Mouse (Mus musculus) embryo, embryonic 11 days (tissue): ENCODE data around the gene Sftpd.
A peak's percentile ranks its signal among the peaks of the same experiment; 100 is the strongest.

Source experiments
- DNase-seq: peaks from one replicate; pipeline ENCODE4 v3.0.0-alpha.2; 2015

Sftpd gene

DNA sequence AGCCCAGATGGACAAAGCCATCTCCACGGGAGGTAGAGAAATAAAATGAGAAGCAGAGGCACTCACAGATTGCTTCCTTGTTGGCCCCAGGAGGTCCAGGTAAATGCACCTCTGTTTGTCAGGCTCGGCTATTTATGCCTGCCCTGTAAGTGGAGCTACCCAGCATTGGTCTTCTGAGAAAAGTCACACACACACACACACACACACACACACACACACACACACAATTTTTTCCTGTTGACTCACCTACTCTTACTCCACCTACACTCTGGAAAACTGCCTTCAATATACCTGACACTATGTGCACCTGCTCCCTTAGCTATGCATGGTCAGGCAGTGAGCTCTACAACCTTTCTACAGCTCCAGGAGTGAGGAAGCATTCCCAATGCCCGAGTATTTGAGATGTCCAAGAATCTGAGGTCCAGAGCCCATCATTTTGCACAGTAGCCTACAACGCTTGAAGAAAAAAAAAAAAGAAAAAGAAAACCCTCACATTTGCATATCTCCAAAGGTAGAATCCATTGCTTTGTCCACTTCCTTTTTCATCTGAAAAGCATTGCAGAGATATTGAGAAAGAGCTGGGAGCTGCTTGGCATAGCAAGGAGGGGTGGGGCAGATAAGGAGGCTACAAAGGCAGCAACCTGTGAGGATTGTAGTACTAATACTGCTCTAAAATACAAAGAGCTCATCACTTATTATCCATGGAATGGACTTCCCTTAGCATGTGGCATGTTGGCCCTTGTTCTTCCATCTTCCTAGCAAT is at the start of gene Sftpd:
Sftpd (minus strand) TSS at position 91 of the 763 bp plus-strand sequence.
- no peak for DNase-seq

DNA sequence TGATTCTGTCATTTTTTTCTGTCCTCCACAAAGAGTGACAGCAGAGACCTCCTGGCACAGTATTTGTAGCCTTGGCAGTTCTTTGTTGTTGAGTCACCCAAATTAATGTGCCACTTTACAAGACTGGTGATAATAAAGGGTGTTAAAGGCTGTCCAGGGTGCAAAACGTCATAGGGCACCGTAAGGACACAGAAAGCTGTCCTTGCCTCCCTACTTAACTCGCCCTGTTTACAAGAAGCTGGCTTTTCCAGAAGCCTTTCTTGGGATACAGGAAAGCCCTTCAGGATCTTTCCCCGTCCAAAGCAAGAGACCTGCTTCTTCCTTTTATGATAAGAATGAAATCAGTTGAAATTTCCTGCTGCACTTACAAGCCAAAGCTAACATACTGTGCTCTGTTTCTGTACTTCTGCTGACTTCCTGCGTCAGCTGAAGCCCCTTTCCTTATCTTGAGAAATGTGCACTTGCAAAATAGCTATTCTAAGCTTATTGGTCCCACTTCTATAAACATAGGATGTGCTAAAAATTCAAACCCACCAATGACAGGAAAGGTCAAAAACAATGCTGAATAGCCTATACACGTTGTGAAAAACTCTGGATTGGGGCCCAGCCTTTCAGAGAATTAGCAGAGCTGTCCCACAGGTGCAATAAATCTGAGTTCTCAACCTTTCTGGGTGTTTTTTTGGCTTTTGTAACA is 13.2 kb upstream of the Sftpd start:
- no peak for DNase-seq

DNA sequence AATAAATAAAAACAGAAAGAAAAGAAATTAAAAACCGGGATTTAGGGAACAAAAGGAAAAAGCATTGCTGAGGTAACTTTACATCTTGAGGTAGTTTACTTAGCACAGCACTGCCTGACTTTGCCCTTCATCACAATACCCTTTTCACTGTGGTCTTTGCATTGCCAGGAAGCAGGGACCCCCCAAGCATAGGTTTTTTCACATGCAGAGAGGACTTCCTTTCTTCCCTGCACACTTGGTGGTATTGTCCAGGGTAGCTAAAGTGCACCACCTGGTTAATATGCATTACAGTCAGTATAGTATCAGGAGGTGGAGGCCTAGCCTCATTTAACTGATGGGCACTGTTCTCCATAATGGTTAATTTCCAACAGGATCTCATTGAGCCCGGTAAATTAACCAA is 4.5 kb upstream of the Sftpd start:
- no peak for DNase-seq

DNA sequence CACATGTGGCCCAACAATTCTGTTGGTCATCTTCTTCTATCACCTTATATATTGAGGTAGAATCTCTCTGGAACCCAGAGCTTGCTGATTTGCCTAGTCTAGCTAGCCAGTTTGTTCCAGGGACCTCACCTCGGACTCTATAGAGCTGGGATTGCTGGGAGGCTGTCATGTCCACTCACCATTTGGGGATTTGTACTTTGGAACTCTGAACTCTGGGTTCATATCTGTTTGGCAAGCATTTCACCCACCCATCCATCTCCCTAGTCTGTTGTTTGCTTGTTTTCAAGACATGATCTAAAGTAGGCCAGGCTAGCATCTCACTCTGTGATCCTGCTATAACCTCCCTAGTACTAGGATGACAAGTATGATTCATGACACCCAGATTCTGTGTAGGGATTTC is 10.1 kb downstream of the Sftpd start:
- DNase-seq = no peak

DNA sequence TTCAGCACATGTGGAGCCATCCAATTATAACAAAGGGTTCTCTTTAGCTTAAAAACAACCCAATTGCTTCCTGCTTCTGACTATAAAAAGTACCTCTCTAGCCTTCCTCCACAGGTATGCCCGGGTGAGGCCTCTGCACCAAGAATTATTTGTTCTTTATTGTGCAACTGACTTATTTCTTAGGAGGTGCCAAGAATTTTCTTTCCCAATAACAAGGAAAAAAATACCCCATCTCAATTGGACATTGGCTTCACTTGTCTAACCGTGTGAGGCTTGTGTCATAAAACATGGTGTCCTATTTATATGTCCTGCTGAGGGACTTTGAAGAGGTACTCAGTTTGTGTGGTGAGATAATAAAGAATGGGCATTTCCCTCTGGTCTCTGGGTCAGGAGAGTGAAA is 14.4 kb downstream of the Sftpd start:
- DNase-seq = no peak

DNA sequence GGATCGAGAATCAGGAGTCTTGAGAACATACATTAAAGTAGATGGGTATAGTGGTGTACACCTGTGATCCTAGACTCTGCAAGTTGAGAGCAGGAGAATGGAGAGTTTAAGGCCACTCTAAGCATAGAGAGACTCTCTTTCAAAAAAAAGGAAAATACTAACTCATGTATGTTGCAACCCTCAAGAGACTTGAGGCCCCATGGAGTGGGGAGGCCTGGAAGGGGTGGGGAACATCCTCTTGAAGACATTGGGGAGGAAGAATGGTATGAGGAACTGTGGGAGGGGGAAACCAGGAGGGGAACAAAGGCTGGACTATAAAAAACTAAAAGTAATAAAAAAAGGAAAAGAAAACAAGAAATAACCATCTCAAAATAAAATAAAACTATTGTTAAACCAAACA is 16.4 kb downstream of the Sftpd start:
- DNase-seq = no peak

DNA sequence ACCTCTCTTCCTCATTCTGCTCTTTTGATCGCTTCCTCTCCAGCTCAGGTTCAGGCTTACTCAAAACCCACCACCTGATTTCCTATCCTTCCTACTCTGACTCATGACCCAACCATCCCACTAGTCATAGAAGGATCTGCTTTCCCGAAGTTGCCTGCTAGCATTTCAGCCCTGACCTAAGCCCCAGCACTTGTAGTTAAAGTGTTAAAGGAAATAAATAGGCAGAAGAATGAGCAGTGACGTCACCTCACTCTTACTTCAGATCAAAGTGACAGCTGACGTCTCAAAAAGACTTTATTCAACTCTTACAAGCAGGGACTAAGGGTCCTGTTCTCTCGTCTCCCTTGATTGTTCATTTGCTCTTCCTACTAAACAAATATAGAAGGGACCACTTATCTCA is 17.7 kb downstream of the Sftpd start:
- DNase-seq = no peak

DNA sequence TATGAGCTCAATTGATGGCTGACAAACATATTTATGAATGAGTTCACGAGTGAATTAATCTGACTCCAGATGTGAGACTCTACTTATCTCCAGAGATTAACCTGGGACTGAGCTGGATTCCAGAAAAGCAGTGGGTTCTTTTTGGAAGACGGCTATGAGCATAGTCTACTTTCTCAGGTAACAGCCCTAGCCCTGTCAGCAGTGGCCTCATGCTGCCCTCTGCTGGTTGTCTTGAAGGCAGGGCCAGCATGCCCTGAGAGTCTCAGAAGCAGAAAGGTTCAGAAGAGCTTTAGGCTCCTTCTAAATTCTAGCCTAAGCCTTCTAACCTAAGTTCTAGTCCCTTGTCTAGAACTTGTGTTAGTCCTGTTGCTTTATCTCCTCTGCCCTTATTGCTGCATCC is 22.3 kb downstream of the Sftpd start:
- peak; percentile 53 for DNase-seq

DNA sequence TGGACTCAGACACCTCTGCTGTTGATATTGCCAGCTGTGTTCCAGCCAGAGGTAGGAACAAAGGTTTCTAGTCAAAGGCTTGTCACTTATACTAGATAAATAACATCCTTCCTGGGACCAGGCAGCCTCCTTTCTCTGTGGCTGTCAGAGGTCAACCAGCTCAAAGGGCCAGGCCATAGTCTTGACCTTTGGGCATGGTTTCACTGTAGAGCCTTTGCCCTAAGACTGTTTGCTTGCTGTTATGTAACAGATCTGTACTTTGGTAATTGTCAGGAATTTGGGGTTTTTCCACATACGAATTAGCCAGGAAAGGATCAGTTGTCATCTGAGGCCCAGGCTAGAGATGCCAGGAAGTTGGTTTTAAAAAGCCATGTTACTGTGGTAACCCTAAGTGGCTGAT is 24.2 kb downstream of the Sftpd start:
- peak; percentile 4 for DNase-seq

DNA sequence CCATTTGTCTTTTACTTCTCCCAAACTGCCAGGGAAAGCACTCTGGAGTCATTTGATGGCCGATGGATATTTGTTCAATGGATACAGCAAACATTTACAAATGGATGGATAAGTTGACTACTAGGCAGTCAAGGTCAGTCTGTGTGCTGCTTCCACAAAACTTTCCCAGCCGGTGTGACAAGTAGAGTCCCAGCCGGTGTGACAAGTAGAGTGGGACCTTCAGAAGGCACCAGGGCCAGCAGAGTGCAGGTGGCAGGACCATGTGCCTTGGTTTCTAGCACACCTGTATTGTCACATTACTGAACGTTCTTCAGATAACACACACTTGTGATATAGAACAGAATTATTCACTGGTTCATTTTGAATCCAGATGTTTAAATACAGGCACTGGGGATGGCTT is 24.9 kb downstream of the Sftpd start:
- no peak for DNase-seq

DNA sequence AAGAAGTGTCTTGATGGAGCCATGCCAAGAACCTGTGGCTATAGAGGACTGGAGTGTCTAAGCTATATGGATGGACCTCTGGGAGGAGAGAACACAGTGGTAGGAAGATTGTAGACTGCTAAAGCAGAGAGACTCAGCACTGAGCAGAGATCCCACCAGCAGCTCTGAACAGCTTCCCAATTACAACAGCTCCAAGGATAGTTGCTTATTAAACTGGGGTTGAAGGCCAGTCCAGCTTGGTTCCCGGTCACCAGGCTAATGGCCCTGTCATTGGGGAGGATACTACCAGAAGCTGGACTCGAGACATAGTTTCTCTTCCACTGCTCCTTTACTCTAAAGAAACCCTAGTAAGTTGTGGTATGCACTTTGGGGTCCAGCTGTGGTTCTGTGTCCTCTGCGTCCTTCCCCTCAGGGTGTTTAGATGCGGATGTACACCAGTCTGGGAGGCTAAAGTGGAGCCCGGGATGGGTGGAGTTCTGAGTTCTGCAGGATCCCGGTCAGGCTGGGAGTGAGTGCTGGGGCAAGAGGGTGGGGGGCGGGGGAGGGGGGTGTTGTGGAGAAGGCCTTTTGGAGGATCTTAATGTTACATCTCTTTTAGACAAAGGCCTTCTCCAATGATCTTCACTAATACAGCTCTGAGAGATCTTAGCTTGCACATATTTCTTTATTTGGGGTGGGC is 33.6 kb downstream of the Sftpd start, which contains the start of gene Mbl1:
Mbl1 (plus strand) TSS at position 239 of the 679 bp plus-strand sequence.
- DNase-seq = no peak

DNA sequence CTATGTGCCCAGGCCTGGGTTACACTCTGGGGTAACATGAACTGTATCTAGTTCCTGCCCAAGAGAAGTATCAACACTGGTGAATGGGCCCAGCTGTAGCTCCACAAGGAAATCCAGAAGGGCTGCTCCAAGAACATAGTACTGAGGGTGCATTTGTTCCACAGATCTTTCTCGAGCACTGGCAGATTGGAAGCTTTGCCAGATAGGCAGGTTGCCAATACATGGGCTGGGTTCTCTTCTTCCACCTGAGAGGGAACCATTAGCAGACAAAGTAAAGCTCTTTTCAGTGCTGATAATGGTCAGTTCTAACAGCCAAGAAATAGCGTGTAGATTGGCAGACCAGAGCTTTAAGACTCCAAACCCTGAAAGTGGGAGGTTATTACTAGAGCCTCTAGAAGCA is 37.6 kb downstream of the Sftpd start:
- no peak for DNase-seq

DNA sequence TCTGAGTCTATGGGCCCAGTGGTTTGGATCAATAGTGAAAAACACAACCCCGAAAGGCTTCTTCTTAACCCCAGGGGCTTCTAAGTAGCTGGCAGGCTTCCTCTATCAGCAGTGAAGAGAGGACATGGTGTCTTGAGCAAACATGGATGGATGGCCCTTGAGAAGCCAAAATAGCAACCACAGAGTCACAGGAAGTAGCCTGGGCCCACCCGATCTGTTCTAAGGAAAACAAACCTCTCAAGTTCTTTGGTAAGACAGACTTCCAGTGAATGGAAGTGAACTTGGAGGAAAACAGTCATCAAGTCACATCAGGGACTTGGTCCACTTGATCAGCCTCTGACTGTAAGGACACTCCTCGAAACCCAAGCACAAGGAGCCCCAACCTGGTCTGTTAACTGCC is 38.0 kb downstream of the Sftpd start:
- no peak for DNase-seq

DNA sequence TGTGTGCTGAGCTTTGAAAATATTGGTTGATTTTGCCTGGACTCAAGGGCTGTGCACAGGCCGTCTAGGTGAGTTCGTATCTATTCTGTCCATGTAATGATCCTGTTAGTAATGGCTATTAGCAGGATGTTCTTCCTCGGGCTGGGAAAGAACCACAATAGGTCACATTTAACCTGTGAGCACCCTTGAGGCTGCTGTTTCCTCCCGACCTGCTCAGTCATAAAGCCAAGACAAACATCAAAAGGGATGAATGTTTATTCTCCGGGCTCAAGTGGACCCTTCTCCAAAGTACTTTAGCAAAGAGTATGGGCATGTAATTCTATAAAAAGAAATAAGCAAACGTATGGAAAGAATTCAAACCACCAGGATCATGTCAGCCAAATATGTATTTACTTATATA is 38.9 kb downstream of the Sftpd start:
- no peak for DNase-seq

DNA sequence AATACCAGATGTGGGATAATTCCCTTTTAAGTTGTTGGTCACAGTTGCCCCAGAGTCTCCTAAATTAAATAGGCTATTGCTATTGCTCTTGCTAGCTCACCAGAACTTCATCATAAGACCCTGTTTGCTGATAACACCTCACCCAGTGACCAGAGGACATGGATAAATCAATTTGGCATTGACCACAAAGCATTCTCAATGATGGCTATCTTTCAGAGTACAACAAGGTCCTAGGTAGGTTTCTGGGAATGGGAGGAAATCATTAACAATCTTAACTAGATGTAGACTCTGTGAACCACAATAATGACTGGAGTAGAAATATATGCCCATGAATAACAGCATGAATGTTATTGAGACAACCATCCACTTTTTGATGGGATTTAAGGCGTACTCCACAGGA is 44.3 kb downstream of the Sftpd start:
- no peak for DNase-seq

DNA sequence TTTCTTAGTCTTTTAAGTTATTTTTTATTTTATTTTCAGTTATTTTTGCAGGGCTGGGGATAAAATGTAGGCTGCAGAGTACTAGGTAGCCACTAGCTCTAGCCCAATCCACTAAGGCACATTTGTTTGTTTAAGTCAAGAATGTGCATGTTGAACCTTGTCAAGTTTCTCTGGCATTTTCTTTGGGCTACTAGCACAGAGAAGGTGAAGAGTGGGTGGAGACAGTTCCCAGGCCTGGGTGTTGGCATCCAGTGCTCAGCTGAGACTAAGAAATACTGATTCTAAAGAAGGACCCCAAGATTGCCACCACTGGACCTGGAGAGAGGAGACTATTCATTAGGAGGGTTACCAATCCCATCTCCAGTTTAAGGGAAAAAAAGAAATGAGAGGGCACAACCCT is 47.9 kb downstream of the Sftpd start:
- DNase-seq = no peak

DNA sequence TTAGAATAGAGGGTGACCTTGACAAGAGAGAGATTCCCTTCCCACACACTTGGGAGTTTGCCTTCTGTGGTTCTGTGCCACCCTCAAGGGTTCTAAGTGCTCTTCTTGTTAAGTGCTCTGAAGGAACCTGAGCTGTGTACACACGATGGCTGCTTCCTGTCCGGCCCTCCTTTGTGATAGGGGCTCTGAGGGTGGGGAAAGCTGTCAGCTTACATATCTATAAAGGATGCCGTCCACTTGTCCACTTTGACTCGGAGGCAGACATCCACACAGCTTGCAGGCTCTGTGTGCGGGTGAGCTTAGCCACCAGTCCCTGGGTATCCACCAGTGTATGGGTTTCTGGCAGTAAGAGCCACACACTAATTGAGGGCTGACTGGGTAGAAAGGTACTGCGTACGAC is 53.4 kb downstream of the Sftpd start, which contains the start of gene Sftpa1:
Sftpa1 (plus strand) TSS at position 243 of the 400 bp plus-strand sequence.
- no peak for DNase-seq

DNA sequence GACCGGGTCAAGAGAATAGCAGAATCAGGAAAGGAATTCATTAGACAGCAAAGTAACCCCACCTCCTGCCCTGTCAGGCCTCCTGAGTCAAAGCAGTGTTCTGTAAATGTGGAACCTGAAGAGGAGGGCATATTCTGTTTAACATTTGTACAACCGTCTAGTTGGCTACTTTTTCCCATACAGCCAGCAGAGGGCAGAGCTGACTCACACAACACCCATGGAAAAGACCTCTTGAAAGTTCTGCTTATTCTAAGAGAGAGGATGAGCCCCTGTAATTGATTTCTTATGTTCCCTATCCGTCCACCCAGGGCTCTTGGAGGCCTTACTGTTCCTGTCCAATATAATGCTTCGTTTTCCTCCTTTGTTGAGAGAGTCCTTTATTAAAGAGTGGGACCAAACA is 57.0 kb downstream of the Sftpd start:
- DNase-seq = peak; percentile 50

DNA sequence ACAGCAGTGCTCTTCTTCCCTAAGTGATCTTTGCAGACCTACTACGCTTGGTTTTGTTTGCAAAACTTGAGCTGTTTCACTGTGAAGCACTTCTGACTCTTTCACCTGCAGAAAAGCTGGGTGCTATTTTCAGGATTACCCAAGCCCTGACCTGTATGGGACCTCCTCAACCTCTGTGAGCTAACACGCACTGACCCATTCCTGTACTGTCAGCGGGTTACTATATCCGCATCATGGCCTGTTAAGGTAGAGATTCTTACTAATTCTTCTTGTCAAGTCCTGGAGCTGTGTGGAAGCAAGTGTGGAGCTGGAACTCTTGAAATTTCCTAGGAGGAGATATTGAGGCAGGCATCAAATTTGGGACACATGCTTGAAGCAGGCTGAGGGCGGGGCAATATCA is 60.3 kb downstream of the Sftpd start:
- DNase-seq = no peak
